Mouse (Mus musculus) thymus, adult 2 months (tissue): ENCODE measurements around the gene Car6. TPM values are rescaled to one million over a fixed set of nuclear protein-coding genes. Genes with fewer than 3 reads are reported as not detected.
A peak's percentile ranks its signal among the peaks of the same experiment; 100 is the strongest.

Experiments used
- DNase-seq: peaks from one replicate; pipeline ENCODE4 v3.0.0; 2021
- H3K27ac ChIP-seq: fragments of 200-500 bp; 2 replicates; pipeline ENCODE4 v1.5.1; 2012; ENCODE audit warnings: low read length, control low read depth; ENCODE audit not compliant: control insufficient read depth, insufficient read depth
- H3K27me3 ChIP-seq: fragments of 200-500 bp; 2 replicates; pipeline ENCODE4 v1.6.1; 2012; ENCODE audit warnings: mild to moderate bottlenecking, low read length, moderate library complexity, mixed read lengths; ENCODE audit not compliant: control insufficient read depth, insufficient read depth
- H3K36me3 ChIP-seq: fragments of 200-500 bp; 2 replicates; pipeline ENCODE4 v1.6.1; 2012; ENCODE audit warnings: mild to moderate bottlenecking, low read length, moderate library complexity; ENCODE audit not compliant: control insufficient read depth, insufficient read depth
- H3K4me1 ChIP-seq: fragments of 200-500 bp; replicated peaks from 2 replicates; pipeline ENCODE4 v1.6.1; 2012; ENCODE audit warnings: low read length; ENCODE audit not compliant: control insufficient read depth, insufficient read depth
- H3K4me3 ChIP-seq: fragments of 200-500 bp; 2 replicates; pipeline ENCODE4 v1.5.1; 2012; ENCODE audit warnings: mild to moderate bottlenecking, low read length, control low read depth, moderate library complexity; ENCODE audit not compliant: control insufficient read depth, insufficient read depth
- CTCF ChIP-seq: fragments of 200-500 bp; IDR thresholded peaks from 2 replicates; pipeline ENCODE4 v1.5.1; 2012; ENCODE audit warnings: mild to moderate bottlenecking, control low read depth, low read length, moderate library complexity, borderline replicate concordance; ENCODE audit not compliant: control insufficient read depth, poor library complexity, insufficient read depth; ENCODE audit errors: extremely low read depth
- POLR2A ChIP-seq: fragments of 200-500 bp; IDR thresholded peaks from 2 replicates; pipeline ENCODE4 v1.6.1; 2012; ENCODE audit warnings: mild to moderate bottlenecking, low read length, control low read depth, moderate library complexity; ENCODE audit not compliant: control insufficient read depth, poor library complexity, insufficient read depth; ENCODE audit errors: extremely low read depth
- WGBS: fragments of 180-500 bp; shearing (Covaris S2); methylation state at CpG from one replicate; pipeline ENCODE4 v1.1.7; 2018; 5-methylcytosine and 5-hydroxymethylcytosine counted together
- polyA plus RNA-seq: library from polyadenylated mRNA; depleted of rRNA; stranded (reverse); fragments of >200 nt; gene quantifications from 2 replicates; pipeline ENCODE4 v1.2.3, GENCODE M21; 2012; rRNA removed

Car6 gene
- polyA plus RNA-seq: 0.31 and 0.40 TPM in 2 replicates

GRCm38 (mm10) chr4:150201232-150201631, at the start of gene Car6:
Car6 (minus strand) TSS chr4:150201332.
- WGBS: 91% methylated on average over 5 of the region's 5 CpGs
- no peaks in the 10 kb centered on the region for H3K4me1 ChIP-seq
- H3K36me3 ChIP-seq: no peaks in the 10 kb centered on the region
- H3K27me3 ChIP-seq: no peaks in the 10 kb centered on the region
- H3K27ac ChIP-seq: no peak within 1 kb of the TSS
- no peak for DNase-seq
- H3K4me3 ChIP-seq: no peak within 1 kb of the TSS
- TF ChIP-seq POLR2A (no peak), CTCF (no peak)

- no peak overlapping the region for H3K4me3 ChIP-seq
- DNase-seq: no peak
- H3K27ac ChIP-seq: no peak overlapping the region
- 96% methylated on average over 5 of the region's 5 CpGs for WGBS
- peaks cover 44% of the 10 kb centered on the region for H3K36me3 ChIP-seq
- no peak for TF ChIP-seq CTCF
- no peak for TF ChIP-seq POLR2A
- H3K27me3 ChIP-seq: no peaks in the 10 kb centered on the region
- no peaks in the 10 kb centered on the region for H3K4me1 ChIP-seq
Measured at GRCm38 (mm10) chr4:150249731-150250270, 48.7 kb upstream of the Car6 start.

GRCm38 (mm10) chr4:150248917-150249316, 47.8 kb upstream of the Car6 start:
- H3K27ac ChIP-seq: no peak overlapping the region
- H3K4me1 ChIP-seq: no peaks in the 10 kb centered on the region
- no peak for TF ChIP-seq POLR2A
- no peak for TF ChIP-seq CTCF
- DNase-seq: no peak
- no peaks in the 10 kb centered on the region for H3K27me3 ChIP-seq
- peaks cover 53% of the 10 kb centered on the region for H3K36me3 ChIP-seq
- no peak overlapping the region for H3K4me3 ChIP-seq
- 95% methylated on average over 5 of the region's 5 CpGs for WGBS

- H3K4me3 ChIP-seq: no peak overlapping the region
- peaks cover 62% of the 10 kb centered on the region for H3K36me3 ChIP-seq
- WGBS: 76% methylated on average over 5 of the region's 5 CpGs
- H3K27ac ChIP-seq: no peak overlapping the region
- H3K4me1 ChIP-seq: peaks cover 1% of the 10 kb centered on the region
- H3K27me3 ChIP-seq: no peaks in the 10 kb centered on the region
- TF ChIP-seq POLR2A (no peak), CTCF (peak; percentile 76; the same call in 1 of the 2 replicates)
- peak; percentile 65 for DNase-seq
Measured at GRCm38 (mm10) chr4:150248009-150248408, 46.9 kb upstream of the Car6 start.

GRCm38 (mm10) chr4:150245876-150246275, 44.7 kb upstream of the Car6 start:
- TF ChIP-seq CTCF (no peak), POLR2A (no peak)
- peaks cover 83% of the 10 kb centered on the region for H3K36me3 ChIP-seq
- no peak overlapping the region for H3K27ac ChIP-seq
- H3K4me1 ChIP-seq: peaks cover 18% of the 10 kb centered on the region
- WGBS: 89% methylated on average over 2 of the region's 2 CpGs
- DNase-seq: no peak
- no peaks in the 10 kb centered on the region for H3K27me3 ChIP-seq
- H3K4me3 ChIP-seq: no peak overlapping the region

- DNase-seq: no peak
- Histone ChIP-seq H3K4me1 (peaks cover 38% of the 10 kb centered on the region), H3K36me3 (peaks cover 72% of the 10 kb centered on the region), H3K27me3 (no peaks in the 10 kb centered on the region), H3K27ac (no peak overlapping the region), H3K4me3 (no peak overlapping the region)
- WGBS: 21% methylated on average over 5 of the region's 5 CpGs
- TF ChIP-seq CTCF (no peak), POLR2A (no peak)
Measured at GRCm38 (mm10) chr4:150242745-150243144, 41.6 kb upstream of the Car6 start.

GRCm38 (mm10) chr4:150241708-150242107, 40.6 kb upstream of the Car6 start:
- peaks cover 62% of the 10 kb centered on the region for H3K36me3 ChIP-seq
- DNase-seq: no peak
- H3K4me1 ChIP-seq: peaks cover 39% of the 10 kb centered on the region
- H3K4me3 ChIP-seq: no peak overlapping the region
- 83% methylated on average over 4 of the region's 4 CpGs for WGBS
- H3K27ac ChIP-seq: no peak overlapping the region
- TF ChIP-seq CTCF (no peak), POLR2A (no peak)
- H3K27me3 ChIP-seq: no peaks in the 10 kb centered on the region
